Mouse (Mus musculus) brain, embryonic 18.5 days (tissue): ENCODE results near the gene Chid1.

ENCODE experiments used
- DNase-seq: peaks from one replicate; pipeline ENCODE4 v3.0.0-alpha.2; 2012; ENCODE audit warnings: low read depth, low spot score

The Chid1 gene

GRCm38 (mm10) chr7:141476981-141477370 is 62.7 kb downstream of the Chid1 start:
- no peak for DNase-seq

GRCm38 (mm10) chr7:141476226-141476980 is 63.3 kb downstream of the Chid1 start:
- no peak for DNase-seq

GRCm38 (mm10) chr7:141475805-141476158 is 63.9 kb downstream of the Chid1 start:
- DNase-seq: no peak

GRCm38 (mm10) chr7:141475011-141475804 is 64.4 kb downstream of the Chid1 start, which contains the start of the genes Polr2l and Tspan4:
TSS of gene Polr2l (minus strand) at chr7:141475132.
TSS of gene Tspan4 (plus strand) at chr7:141475240.
- DNase-seq: peak; percentile 71

GRCm38 (mm10) chr7:141474160-141474559 is 65.5 kb downstream of the Chid1 start:
- DNase-seq: no peak

GRCm38 (mm10) chr7:141472763-141473162 is 66.9 kb downstream of the Chid1 start:
- no peak for DNase-seq

- no peak for DNase-seq
These were observed 67.4 kb downstream of the Chid1 start for GRCm38 (mm10) chr7:141472226-141472625.

GRCm38 (mm10) chr7:141471236-141471635 is 68.4 kb downstream of the Chid1 start:
- no peak for DNase-seq

GRCm38 (mm10) chr7:141470637-141470944 is 69.1 kb downstream of the Chid1 start:
- no peak for DNase-seq

- no peak for DNase-seq
These were observed 69.6 kb downstream of the Chid1 start for GRCm38 (mm10) chr7:141469901-141470636.

GRCm38 (mm10) chr7:141469352-141469751 is 70.3 kb downstream of the Chid1 start:
- DNase-seq: no peak

GRCm38 (mm10) chr7:141468522-141469211 is 71.0 kb downstream of the Chid1 start:
- no peak for DNase-seq

GRCm38 (mm10) chr7:141468164-141468521 is 71.5 kb downstream of the Chid1 start:
- no peak for DNase-seq

GRCm38 (mm10) chr7:141467230-141468030 is 72.2 kb downstream of the Chid1 start, which contains the start of gene Cd151:
TSS of gene Cd151 (plus strand) at chr7:141467392.
- DNase-seq: no peak

GRCm38 (mm10) chr7:141466607-141467148 is 73.0 kb downstream of the Chid1 start:
- no peak for DNase-seq

GRCm38 (mm10) chr7:141466045-141466394 is 73.6 kb downstream of the Chid1 start:
- no peak for DNase-seq

GRCm38 (mm10) chr7:141465388-141466044 is 74.1 kb downstream of the Chid1 start:
- DNase-seq: no peak

- no peak for DNase-seq
These were observed 75.0 kb downstream of the Chid1 start for GRCm38 (mm10) chr7:141464603-141465201.

- no peak for DNase-seq
These were observed 75.6 kb downstream of the Chid1 start for GRCm38 (mm10) chr7:141463824-141464602.
